Mouse (Mus musculus): ENCODE results near the gene Bax. TPM values are rescaled to one million over a fixed set of nuclear protein-coding genes. Genes with fewer than 3 reads are reported as not detected.
"Not testable (repeated sequence)": the region's sequence is repeated elsewhere in the genome, so short reads cannot be mapped to it uniquely, and the experiment has no call there.

The Bax gene
- polyA plus RNA-seq, 1 experiment from 2014 or later: 89.9 TPM

- Histone ChIP-seq H3K36me3 (ENCODE audit: control insufficient read depth, insufficient read depth, low read length) (peaks cover 60% of the 10 kb centered on the region), H3K4me3 (ENCODE audit: control insufficient read depth in 1 of 2, insufficient read depth in 1 of 2, low read depth in 1 of 2, low read length in 2 of 2) (no peak overlapping the region), H3K27me3 (ENCODE audit: control insufficient read depth, insufficient read depth, low read length) (no peaks in the 10 kb centered on the region), H3K27ac (replicated peaks in 1 of 2; ENCODE audit: control insufficient read depth in 1 of 2, insufficient read depth in 1 of 2, low read depth in 2 of 2, low read length in 2 of 2) (peak overlapping the region; percentile 80 to 86), H3K9ac (ENCODE audit: low read length) (peak overlapping the region; percentile 70), H3K4me1 (ENCODE audit: control insufficient read depth in 2 of 2, insufficient read depth in 2 of 2, low read length in 2 of 2) (peaks cover 22 to 38% of the 10 kb centered on the region in 2 experiments), H3K4me2 (ENCODE audit: low read length) (peak overlapping the region; percentile 74), H3K9me3 (ENCODE audit: control insufficient read depth, low read length) (no peaks in the 10 kb centered on the region)
- ATAC-seq (ENCODE audit: insufficient number of reproducible peaks, insufficient read depth, low FRiP score, low read depth): peak; percentile 28; the same call in 1 of the 2 replicates
- 10% methylated on average over 13 of the region's 13 CpGs for WGBS
Observed at GRCm38 (mm10) chr7:45460860-45461314, 5.8 kb downstream of the Bax start.

GRCm38 (mm10) chr7:45460377-45460776, 6.3 kb downstream of the Bax start:
- Histone ChIP-seq H3K4me2 (ENCODE audit: low read length) (peak overlapping the region; percentile 74), H3K4me3 (ENCODE audit: control insufficient read depth in 1 of 2, insufficient read depth in 1 of 2, low read depth in 1 of 2, low read length in 2 of 2) (peak overlapping the region in 1 of 2 experiments; percentile 85; a peak in 3 of 4 replicates), H3K36me3 (ENCODE audit: control insufficient read depth, insufficient read depth, low read length) (peaks cover 63% of the 10 kb centered on the region), H3K27ac (replicated peaks in 1 of 2; ENCODE audit: control insufficient read depth in 1 of 2, insufficient read depth in 1 of 2, low read depth in 2 of 2, low read length in 2 of 2) (peak overlapping the region; percentile 80 to 86), H3K9ac (ENCODE audit: low read length) (peak overlapping the region; percentile 70), H3K4me1 (ENCODE audit: control insufficient read depth in 2 of 2, insufficient read depth in 2 of 2, low read length in 2 of 2) (peaks cover 18 to 33% of the 10 kb centered on the region in 2 experiments), H3K27me3 (ENCODE audit: control insufficient read depth, insufficient read depth, low read length) (no peaks in the 10 kb centered on the region), H3K9me3 (ENCODE audit: control insufficient read depth, low read length) (no peaks in the 10 kb centered on the region)
- 70% methylated on average over 7 of the region's 7 CpGs for WGBS
- no peak for ATAC-seq (ENCODE audit: insufficient number of reproducible peaks, insufficient read depth, low FRiP score, low read depth)

GRCm38 (mm10) chr7:45459564-45460140, 7.0 kb downstream of the Bax start, which contains the start of gene Ftl1:
TSS of gene Ftl1 (minus strand) at chr7:45459884.
- H3K27me3 ChIP-seq (ENCODE audit: control insufficient read depth, insufficient read depth, low read length); H3K9me3 ChIP-seq (ENCODE audit: control insufficient read depth, low read length): not testable (repeated sequence)
- Histone ChIP-seq H3K4me2 (ENCODE audit: low read length) (peak within 1 kb of the TSS; percentile 90), H3K27ac (replicated peaks in 1 of 2; ENCODE audit: control insufficient read depth in 1 of 2, insufficient read depth in 1 of 2, low read depth in 2 of 2, low read length in 2 of 2) (peak within 1 kb of the TSS; percentile 86 to 93), H3K4me3 (ENCODE audit: control insufficient read depth in 1 of 2, insufficient read depth in 1 of 2, low read depth in 1 of 2, low read length in 2 of 2) (peak within 1 kb of the TSS; percentile 71 to 85), H3K4me1 (ENCODE audit: control insufficient read depth in 2 of 2, insufficient read depth in 2 of 2, low read length in 2 of 2) (peaks cover 18 to 32% of the 10 kb centered on the region in 2 experiments), H3K36me3 (ENCODE audit: control insufficient read depth, insufficient read depth, low read length) (peaks cover 63% of the 10 kb centered on the region), H3K9ac (ENCODE audit: low read length) (peak within 1 kb of the TSS; percentile 93)
- 1% methylated on average over 26 of the region's 37 CpGs for WGBS
- peak; percentile 93 for ATAC-seq (ENCODE audit: insufficient number of reproducible peaks, insufficient read depth, low FRiP score, low read depth)

GRCm38 (mm10) chr7:45458748-45459563, 7.7 kb downstream of the Bax start:
- no peaks in the 10 kb centered on the region for H3K27me3 ChIP-seq (ENCODE audit: control insufficient read depth, insufficient read depth, low read length)
- peak overlapping the region; percentile 90 for H3K4me2 ChIP-seq (ENCODE audit: low read length)
- H3K9ac ChIP-seq (ENCODE audit: low read length): peak overlapping the region; percentile 93
- no peaks in the 10 kb centered on the region for H3K9me3 ChIP-seq (ENCODE audit: control insufficient read depth, low read length)
- peak overlapping the region; percentile 71 to 85 for H3K4me3 ChIP-seq (ENCODE audit: control insufficient read depth in 1 of 2, insufficient read depth in 1 of 2, low read depth in 1 of 2, low read length in 2 of 2)
- peak; percentile 48 for ATAC-seq (ENCODE audit: insufficient number of reproducible peaks, insufficient read depth, low FRiP score, low read depth)
- H3K27ac ChIP-seq (replicated peaks in 1 of 2; ENCODE audit: control insufficient read depth in 1 of 2, insufficient read depth in 1 of 2, low read depth in 2 of 2, low read length in 2 of 2): peak overlapping the region; percentile 86 to 93
- 1% methylated on average over 41 of the region's 43 CpGs for WGBS
- peaks cover 63% of the 10 kb centered on the region for H3K36me3 ChIP-seq (ENCODE audit: control insufficient read depth, insufficient read depth, low read length)
- H3K4me1 ChIP-seq (ENCODE audit: control insufficient read depth in 2 of 2, insufficient read depth in 2 of 2, low read length in 2 of 2): peaks cover 18 to 32% of the 10 kb centered on the region in 2 experiments

- no peaks in the 10 kb centered on the region for H3K9me3 ChIP-seq (ENCODE audit: control insufficient read depth, low read length)
- peak overlapping the region; percentile 90 for H3K4me2 ChIP-seq (ENCODE audit: low read length)
- H3K36me3 ChIP-seq (ENCODE audit: control insufficient read depth, insufficient read depth, low read length): peaks cover 62% of the 10 kb centered on the region
- peak overlapping the region; percentile 71 to 85 for H3K4me3 ChIP-seq (ENCODE audit: control insufficient read depth in 1 of 2, insufficient read depth in 1 of 2, low read depth in 1 of 2, low read length in 2 of 2)
- 52% methylated on average over 10 of the region's 10 CpGs for WGBS
- peaks cover 18 to 32% of the 10 kb centered on the region in 2 experiments for H3K4me1 ChIP-seq (ENCODE audit: control insufficient read depth in 2 of 2, insufficient read depth in 2 of 2, low read length in 2 of 2)
- ATAC-seq (ENCODE audit: insufficient number of reproducible peaks, insufficient read depth, low FRiP score, low read depth): no peak
- H3K27me3 ChIP-seq (ENCODE audit: control insufficient read depth, insufficient read depth, low read length): no peaks in the 10 kb centered on the region
- H3K27ac ChIP-seq (replicated peaks in 1 of 2; ENCODE audit: control insufficient read depth in 1 of 2, insufficient read depth in 1 of 2, low read depth in 2 of 2, low read length in 2 of 2): 0 out of 4 replicates have a peak overlapping the region, but pooled peaks have one; percentile 1 to 4
- peak overlapping the region; percentile 93 for H3K9ac ChIP-seq (ENCODE audit: low read length)
Observed at GRCm38 (mm10) chr7:45457204-45458060, 9.3 kb downstream of the Bax start.

GRCm38 (mm10) chr7:45456721-45457203, 9.9 kb downstream of the Bax start:
- no peaks in the 10 kb centered on the region for H3K27me3 ChIP-seq (ENCODE audit: control insufficient read depth, insufficient read depth, low read length)
- H3K4me1 ChIP-seq (ENCODE audit: control insufficient read depth in 2 of 2, insufficient read depth in 2 of 2, low read length in 2 of 2): peaks cover 18 to 32% of the 10 kb centered on the region in 2 experiments
- H3K4me3 ChIP-seq (ENCODE audit: control insufficient read depth in 1 of 2, insufficient read depth in 1 of 2, low read depth in 1 of 2, low read length in 2 of 2): peak overlapping the region in 1 of 2 experiments; percentile 85; a peak in 1 of 4 replicates
- no peaks in the 10 kb centered on the region for H3K9me3 ChIP-seq (ENCODE audit: control insufficient read depth, low read length)
- no peak for ATAC-seq (ENCODE audit: insufficient number of reproducible peaks, insufficient read depth, low FRiP score, low read depth)
- H3K36me3 ChIP-seq (ENCODE audit: control insufficient read depth, insufficient read depth, low read length): peaks cover 62% of the 10 kb centered on the region
- H3K27ac ChIP-seq (replicated peaks in 1 of 2; ENCODE audit: control insufficient read depth in 1 of 2, insufficient read depth in 1 of 2, low read depth in 2 of 2, low read length in 2 of 2): peak overlapping the region; percentile 1 to 4; a peak in 1 of 4 replicates
- H3K9ac ChIP-seq (ENCODE audit: low read length): peak overlapping the region; percentile 93; the same call in 1 of the 2 replicates
- 39% methylated on average over 9 of the region's 9 CpGs for WGBS
- H3K4me2 ChIP-seq (ENCODE audit: low read length): peak overlapping the region; percentile 90
